Mouse (Mus musculus): ENCODE measurements around the gene Foxp4.

DNA sequence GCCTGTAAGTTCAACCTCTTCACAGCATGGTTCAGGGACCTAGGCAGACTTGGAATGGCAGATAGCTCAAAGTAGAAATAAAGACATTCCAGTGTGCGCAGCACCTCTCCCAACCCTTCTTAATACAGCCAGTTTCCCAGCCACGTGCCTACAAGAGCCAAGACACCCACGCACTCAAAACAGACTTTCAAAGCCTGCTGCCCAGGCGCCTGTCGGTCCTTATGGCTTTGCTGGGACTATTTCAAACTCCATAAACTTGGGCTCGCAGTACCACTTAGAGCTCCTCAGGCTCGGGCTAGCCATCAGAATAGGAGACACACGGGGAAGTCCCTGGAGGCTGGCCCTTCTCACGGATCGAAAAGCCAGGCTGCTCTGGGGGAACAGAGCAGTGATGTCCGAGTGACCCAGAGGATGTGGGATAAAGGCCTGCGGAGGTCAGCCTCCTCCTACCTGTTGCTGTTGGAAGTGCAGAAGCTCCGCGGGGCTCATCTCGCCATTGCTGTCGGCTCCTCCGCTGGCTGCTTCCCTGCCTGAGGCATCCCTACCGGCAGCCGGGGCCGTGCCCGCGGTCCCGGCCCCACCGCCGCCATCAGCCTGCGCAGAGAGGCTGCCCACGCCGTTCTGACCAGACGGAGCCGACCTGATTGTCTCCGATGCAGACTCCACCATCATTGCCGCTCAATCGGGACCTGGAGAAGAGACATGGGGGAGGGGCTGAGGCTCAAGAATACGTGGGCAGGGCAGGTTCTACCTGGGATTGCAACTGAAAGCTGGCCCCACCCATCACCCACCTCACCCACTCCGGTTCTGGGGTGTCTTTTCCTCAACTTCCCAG lies 20.4 kb downstream of the Foxp4 start:
- TF ChIP-seq CTCF (IDR thresholded peaks at IDR 0.05; ENCODE audit: low read depth) (no peak), EP300 (IDR thresholded peaks at IDR 0.05; ENCODE audit: low read depth) (no peak)

Data from liver, embryonic 14.5 days (tissue).